Mouse (Mus musculus): ENCODE results near the gene Vhl.

GRCm38 (mm10) chr6:113603993-113604392 is 19.8 kb upstream of the Vhl start:
- TF ChIP-seq CTCF (IDR thresholded peaks at IDR 0.05; ENCODE audit: control insufficient read depth, insufficient read depth, insufficient read length) (no peak), CEBPB (IDR thresholded peaks at IDR 0.05; ENCODE audit: low read depth) (no peak)
